In genomic region chr17:47156237-47156636, GRCm38 (mm10) we compare ENCODE assay signal across 13 mouse cellular contexts.
DNase-seq lines count a peak whose midpoint lies in the region; ATAC-seq lines count a peak whose summit lies in the region.
"Had no signal": no experiment of that assay in that cellular context is flagged by ENCODE, and none has a peak within 500 bp of the region (broad histone marks: within the 10 kb centered on the region; RNA-seq: fewer than 3 reads in every experiment).

No protein-coding gene starts in this region.

- intact Hi-C loops in heart, postnatal 25 days (cut with DNase I): no loop called here

- 54% methylated on average over 11 of the region's 11 CpGs for WGBS in heart, embryonic 13.5 days
- WGBS in lung, embryonic 15.5 days: 62% methylated on average over 11 of the region's 11 CpGs
- WGBS in hindbrain, embryonic 16.5 days: 81% methylated on average over 11 of the region's 11 CpGs

- no peaks in the 10 kb centered on the region for H3K27me3 ChIP-seq in heart, embryonic 13.5 days (replicated peaks)
- no peaks in the 10 kb centered on the region for H3K27me3 ChIP-seq in lung, embryonic 15.5 days
- no peaks in the 10 kb centered on the region for H3K27me3 ChIP-seq in hindbrain, embryonic 16.5 days (replicated peaks; ENCODE audit: control insufficient read depth, insufficient read depth, low read length)
- H3K27me3 ChIP-seq: megakaryocyte, embryonic 14.5 days had no signal

- no peak overlapping the region for H3K4me3 ChIP-seq in heart, embryonic 13.5 days
- no peak overlapping the region for H3K4me3 ChIP-seq in lung, embryonic 15.5 days
- no peak overlapping the region for H3K4me3 ChIP-seq in hindbrain, embryonic 16.5 days (ENCODE audit: low read length)
- H3K4me3 ChIP-seq: erythroblast, embryonic 14.5 days; megakaryocyte, embryonic 14.5 days had no signal

- peaks cover 31% of the 10 kb centered on the region for H3K4me1 ChIP-seq in heart, embryonic 13.5 days
- peaks cover 34% of the 10 kb centered on the region for H3K4me1 ChIP-seq in lung, embryonic 15.5 days
- peaks cover 6% of the 10 kb centered on the region for H3K4me1 ChIP-seq in hindbrain, embryonic 16.5 days (ENCODE audit: control insufficient read depth, insufficient read depth, low read depth, low read length)

- H3K36me3 ChIP-seq in heart, embryonic 13.5 days: peaks cover 30% of the 10 kb centered on the region
- H3K36me3 ChIP-seq in lung, embryonic 15.5 days: no peaks in the 10 kb centered on the region
- H3K36me3 ChIP-seq in hindbrain, embryonic 16.5 days (ENCODE audit: control insufficient read depth, insufficient read depth, low read length): no peaks in the 10 kb centered on the region

- no peak for ATAC-seq in heart, embryonic 13.5 days (ENCODE audit: extremely low read depth, insufficient number of reproducible peaks, low FRiP score, low TSS enrichment)
- ATAC-seq in granulocyte monocyte progenitor cell, adult 5-6 weeks (replicated peaks; ENCODE audit: poor library complexity, severe bottlenecking): peak; percentile 88
- peak; percentile 59 for ATAC-seq in lung, embryonic 15.5 days (ENCODE audit: borderline replicate concordance, extremely low read depth, low FRiP score, low TSS enrichment)
- 0 out of 2 replicates have a peak, but pooled peaks have one; percentile 6 for ATAC-seq in neutrophil, adult 5-6 weeks (ENCODE audit: extremely low read depth, insufficient number of reproducible peaks, low FRiP score, poor library complexity, severe bottlenecking)
- no peak for ATAC-seq in hindbrain, embryonic 16.5 days

- no peak overlapping the region for H3K4me2 ChIP-seq in heart, embryonic 13.5 days
- H3K4me2 ChIP-seq in lung, embryonic 15.5 days: no peak overlapping the region
- H3K4me2 ChIP-seq in hindbrain, embryonic 16.5 days (ENCODE audit: low read length): no peak overlapping the region
- H3K4me2 ChIP-seq: hindbrain, embryonic 14.5 days had no signal

- no peak overlapping the region for H3K9ac ChIP-seq in heart, embryonic 13.5 days
- H3K9ac ChIP-seq in lung, embryonic 15.5 days: no peak overlapping the region
- H3K9ac ChIP-seq in hindbrain, embryonic 16.5 days (ENCODE audit: low read depth, low read length): no peak overlapping the region
- H3K9ac ChIP-seq: hindbrain, embryonic 14.5 days had no signal

- H3K9me3 ChIP-seq in heart, embryonic 13.5 days: peaks cover 3% of the 10 kb centered on the region; the same call in 1 of the 2 replicates
- H3K9me3 ChIP-seq in lung, embryonic 15.5 days: no peaks in the 10 kb centered on the region
- H3K9me3 ChIP-seq in hindbrain, embryonic 16.5 days (ENCODE audit: control insufficient read depth, low read length): no peaks in the 10 kb centered on the region

- no peak for DNase-seq in heart, postnatal 25 days (ENCODE audit: low spot score)
- no peak for DNase-seq in layer of hippocampus, adult 9-11 months
- DNase-seq: adrenal gland, postnatal 10 days; embryo, embryonic 11 days; kidney, postnatal 14 days had no signal

- H3K27ac ChIP-seq in heart, embryonic 13.5 days (replicated peaks): peak overlapping the region; percentile 43; the same call in 1 of the 2 replicates
- H3K27ac ChIP-seq in lung, embryonic 15.5 days: peak overlapping the region; percentile 56
- H3K27ac ChIP-seq in hindbrain, embryonic 16.5 days (ENCODE audit: low read depth, low read length): no peak overlapping the region
- H3K27ac ChIP-seq: hindbrain, embryonic 14.5 days had no signal

Comparison
In these comparisons a context has a peak if more than half of its experiments do, and no peak if none do; other contexts are left out.
1. ATAC-seq: peak in granulocyte monocyte progenitor cell, adult 5-6 weeks (single experiment), lung, embryonic 15.5 days (single experiment) and neutrophil, adult 5-6 weeks (single experiment); none in heart, embryonic 13.5 days (single experiment) and hindbrain, embryonic 16.5 days (single experiment).